Mouse (Mus musculus) kidney, adult 8-10 months (tissue): Measurements from ENCODE around the gene Acod1.

Experiments
- DNase-seq, 2 experiments: peaks; one replicate each; pipeline ENCODE4 v3.0.0; 2022

Acod1 gene

DNA sequence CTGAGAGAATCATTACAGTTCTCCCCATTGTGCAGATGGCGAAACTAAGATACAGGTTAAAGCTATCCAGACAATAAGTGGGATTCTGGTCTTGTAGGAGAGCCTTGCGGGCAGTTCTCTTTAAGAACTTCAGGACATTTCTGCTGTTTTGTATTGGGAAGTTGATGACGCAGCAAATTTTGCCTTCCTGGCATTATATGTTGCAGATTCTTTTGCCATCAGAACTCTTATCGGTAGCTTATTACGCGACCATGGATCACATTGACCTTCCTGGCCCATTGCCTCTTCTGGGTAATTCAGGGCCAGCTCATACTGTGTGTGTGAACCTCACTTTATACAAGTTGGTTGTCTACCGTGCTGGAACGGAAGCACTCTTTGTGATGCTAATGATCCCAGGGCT is 27.0 kb downstream of the Acod1 start:
- no peak for DNase-seq

DNA sequence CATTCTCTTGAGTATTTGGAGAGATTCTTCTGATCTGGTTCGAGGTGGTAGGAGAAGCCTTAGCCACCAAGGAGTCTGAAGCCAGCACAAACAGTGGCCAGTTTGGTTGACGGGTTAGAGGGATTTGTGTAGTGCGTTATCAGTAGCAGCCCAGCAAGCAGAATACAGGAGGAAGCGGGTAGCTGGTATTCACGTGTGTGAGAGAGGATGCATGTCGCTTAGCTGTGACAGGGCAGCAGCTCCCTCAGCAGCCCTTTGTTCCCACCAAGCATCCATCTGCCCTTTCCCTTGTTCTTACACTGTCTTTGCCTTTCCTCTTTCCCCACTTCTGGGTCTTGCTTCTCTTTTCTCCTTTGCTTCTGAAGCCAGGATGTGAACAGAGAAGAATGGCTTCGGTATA is 28.4 kb downstream of the Acod1 start:
- no peak for DNase-seq

DNA sequence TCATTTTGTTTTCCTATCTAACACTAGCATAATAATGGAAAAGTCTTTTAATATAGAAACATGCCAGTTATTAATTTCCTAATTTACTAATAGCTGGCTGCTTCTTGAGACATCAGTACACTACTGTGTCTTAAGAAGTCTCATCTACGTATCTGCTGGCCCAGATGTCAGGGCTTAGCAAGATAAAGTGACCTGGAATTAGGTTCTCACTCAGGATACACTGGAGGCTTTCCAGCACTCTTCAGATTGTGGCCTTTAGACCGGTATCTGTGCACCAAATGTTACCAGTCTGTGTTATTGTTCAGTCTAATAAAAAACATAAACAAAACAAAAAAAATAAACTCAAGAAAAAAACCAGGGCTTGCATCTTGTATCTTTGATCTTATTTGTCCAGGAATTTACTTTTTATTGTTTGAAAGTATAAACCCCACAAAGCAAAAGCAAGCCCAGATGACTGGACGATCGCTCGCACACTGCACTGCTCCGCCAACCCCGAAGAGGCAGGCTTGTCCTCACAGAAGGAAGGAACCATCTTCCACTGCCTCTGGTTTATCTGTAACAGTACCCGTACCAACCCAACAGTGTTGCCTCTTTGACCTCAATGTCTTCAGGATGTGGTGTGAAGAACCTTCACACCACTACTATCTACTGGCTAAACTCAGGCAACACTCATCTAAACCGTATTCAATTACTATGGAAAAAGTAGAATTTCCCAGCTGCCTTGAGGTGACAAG is 30.7 kb downstream of the Acod1 start:
- no peak for DNase-seq

DNA sequence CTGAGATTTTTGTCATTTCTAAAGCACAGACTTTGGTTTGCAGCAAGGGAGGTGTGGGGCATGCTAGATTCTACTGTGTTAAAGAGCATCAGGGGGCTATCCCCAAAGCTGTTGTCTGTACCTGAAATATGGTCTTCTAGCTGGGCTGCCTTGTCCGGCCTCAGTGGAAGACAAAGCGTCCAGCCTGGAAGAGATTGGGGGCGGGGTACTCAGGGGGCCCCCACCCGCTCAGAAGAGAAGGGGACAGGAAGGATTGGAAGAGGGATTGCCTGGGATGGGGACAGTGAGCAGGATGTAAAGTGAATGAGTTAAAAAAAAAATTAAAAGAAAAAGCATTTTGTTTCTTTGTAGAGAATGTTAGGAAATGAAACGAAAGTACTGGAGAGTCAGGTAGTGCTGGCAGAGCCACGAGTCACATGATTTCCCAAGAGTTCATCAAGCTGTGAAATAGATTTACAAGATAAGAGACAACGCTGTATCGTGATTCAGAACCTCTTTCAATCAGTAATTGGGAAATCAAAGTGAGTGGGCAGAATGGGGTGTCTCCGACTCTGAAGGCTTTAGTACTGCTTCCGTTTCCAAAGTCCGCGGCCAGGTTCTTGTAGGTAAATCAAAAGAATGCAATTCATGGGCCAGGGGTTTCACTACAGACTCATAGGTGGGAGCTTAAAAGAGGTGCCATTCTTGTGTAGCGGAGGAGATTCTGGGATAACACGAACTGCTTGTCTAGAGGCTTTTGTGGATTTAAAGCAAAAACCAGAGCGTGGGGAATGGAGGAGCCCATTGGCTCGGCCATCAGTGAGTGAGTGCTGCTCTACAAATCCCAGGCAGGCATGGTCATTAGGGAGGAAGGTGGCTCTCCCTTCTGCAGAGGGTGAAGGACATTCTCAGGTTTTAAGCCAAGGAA is 31.5 kb downstream of the Acod1 start:
- DNase-seq, result no peak

DNA sequence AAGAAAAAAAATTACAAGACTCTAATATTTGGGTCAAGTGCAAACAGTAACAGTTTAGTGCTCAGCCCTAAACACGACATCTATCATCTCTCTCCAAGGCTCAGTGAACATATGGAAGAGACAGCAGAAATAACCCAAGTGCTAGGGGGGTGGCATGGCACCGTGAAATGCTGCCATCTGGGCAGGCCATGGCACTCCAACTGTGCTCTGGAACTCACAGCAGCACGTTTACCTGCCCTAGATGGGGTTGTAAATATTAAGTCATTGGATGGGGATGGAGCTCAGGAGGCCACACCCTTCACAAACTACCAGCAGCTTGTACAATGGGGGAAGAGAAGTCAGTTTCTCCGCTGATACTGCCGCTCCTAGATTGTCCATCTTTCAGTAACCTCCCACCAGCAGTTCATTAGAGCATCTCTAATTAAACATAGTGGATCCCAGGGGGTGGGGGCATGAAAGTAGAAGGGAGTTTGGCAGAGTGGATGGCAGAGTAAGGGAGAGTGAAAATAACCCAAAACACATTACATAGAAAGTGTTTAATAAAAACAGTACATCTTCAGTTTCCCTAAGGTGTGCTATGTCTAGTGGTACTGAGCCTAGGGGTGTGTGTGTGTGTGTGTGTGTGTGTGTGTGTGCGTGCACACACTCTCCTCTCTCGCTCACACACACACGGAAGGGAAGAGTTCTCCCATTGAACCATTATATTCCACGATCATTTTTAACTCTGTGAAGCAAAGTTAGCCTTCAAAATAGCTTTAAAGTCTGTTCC is 32.6 kb downstream of the Acod1 start:
- no peak for DNase-seq

- no peak for DNase-seq
These were observed 39.2 kb downstream of the Acod1 start for GRCm38 (mm10) chr14:103085840-103086533.

- DNase-seq, result no peak
These were observed 40.0 kb downstream of the Acod1 start for GRCm38 (mm10) chr14:103086671-103087324.

DNA sequence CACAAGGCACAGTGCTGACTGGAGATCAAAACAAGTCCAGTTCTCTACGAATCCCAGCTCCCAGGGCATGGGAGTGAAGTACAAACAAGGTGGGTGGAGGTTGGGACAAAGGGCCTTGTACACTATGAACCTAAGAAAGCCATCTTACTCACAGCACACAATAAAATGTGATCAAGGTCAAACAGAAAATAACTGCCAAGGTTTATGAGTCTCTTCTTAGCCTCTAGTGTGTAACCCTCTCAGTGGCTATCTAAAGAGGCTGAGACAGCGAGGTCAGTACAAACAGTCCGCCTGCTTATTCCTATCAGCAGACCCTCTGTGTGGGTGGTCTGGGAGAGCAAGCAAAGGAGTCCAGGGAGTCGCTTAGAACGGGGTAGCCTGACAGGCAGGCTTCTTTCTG is 41.1 kb downstream of the Acod1 start:
- DNase-seq, result no peak

DNA sequence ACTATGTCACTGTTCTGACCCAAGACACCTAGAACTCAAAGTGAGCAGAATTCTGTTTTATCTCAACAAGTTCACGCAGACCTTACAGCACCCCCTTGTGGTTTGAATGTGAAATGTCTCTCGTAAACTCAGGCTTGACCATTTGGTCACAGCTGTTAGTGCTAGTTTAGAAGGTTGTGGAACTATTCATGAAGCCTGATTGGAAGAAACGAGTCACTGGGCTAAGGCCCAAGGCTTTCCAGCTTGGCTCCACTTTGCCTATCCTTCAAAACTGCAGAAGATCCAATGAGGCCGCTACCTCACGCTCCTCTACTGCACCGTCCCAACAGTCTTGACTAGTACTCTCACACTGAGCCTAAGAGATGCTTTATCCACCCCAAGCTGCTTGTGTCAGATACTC is 41.8 kb downstream of the Acod1 start:
- DNase-seq, result peak; percentile 47 to 59

DNA sequence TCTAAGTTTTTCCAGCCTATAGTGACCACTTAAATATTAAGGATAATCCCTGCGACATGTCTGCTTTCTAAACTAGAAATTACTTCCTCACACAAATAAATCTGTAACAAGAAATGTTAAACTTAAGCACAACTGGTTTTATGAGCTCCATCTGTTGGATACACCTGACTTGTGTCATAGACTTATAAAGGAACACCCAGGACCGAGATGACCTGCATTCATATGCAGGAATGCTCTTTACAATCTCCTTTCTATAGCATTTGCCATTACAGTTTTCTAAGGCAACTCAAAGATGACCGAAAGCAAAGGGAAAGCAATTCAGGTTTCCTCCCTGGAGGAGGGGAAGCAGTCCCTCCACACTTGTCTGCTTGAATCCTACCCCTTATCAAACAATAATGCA is 46.5 kb downstream of the Acod1 start:
- no peak for DNase-seq

- DNase-seq, result no peak
These were observed 46.9 kb downstream of the Acod1 start for GRCm38 (mm10) chr14:103093670-103094069.

GRCm38 (mm10) chr14:103095036-103095435 is 48.3 kb downstream of the Acod1 start:
- DNase-seq, result no peak

DNA sequence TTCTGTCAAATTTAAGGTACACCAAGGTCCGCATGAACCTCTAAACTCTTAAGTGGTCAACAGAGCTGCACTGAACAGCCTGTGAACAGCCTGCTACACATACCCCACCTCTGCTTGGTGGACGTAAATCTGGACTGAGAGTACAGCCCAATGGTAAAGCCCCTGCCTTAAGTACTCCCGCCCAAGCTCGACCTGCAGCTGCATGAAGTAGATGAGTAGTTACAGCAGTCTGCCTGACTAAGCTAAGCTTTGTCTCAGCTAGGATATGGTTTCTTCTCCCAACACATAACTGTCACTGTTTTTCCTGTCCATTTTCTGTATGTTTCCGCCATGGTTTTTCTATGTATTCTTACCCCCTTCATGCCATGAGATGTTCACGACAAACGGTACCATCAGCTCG is 49.0 kb downstream of the Acod1 start:
- DNase-seq, result no peak

GRCm38 (mm10) chr14:103096621-103097020 is 49.8 kb downstream of the Acod1 start:
- no peak for DNase-seq

GRCm38 (mm10) chr14:103098213-103098586 is 51.4 kb downstream of the Acod1 start:
- DNase-seq, result no peak

DNA sequence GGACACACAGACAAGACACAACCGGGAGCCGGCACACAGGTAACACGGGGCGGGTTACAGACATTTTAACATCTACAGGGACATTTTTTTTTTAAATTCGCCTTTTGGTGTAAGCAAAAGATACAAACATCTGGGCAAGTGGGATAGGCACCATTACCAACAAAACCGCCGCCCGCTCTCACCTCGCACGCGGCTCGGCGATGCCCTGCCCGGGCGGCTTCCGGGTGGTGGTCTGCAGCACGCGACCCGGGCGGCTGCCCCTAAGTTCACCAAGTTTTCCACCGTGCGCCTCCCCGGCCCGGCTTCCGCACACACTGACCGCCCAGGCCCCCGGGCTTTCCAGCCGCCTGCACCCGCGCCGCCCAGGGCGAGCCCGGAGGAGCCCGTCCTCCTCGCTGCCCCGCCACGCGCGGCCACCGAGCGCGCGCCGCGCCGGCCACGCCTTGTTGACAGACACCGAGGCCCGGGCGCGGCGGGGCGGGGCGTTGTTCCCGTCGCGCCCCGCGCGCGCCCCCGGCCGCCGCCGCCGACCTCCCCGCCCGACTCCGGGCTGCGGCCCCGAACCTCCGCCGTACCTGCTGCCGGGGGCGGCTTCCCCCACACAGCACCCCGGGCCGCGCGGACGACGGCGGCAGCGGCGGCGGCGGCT is 51.9 kb downstream of the Acod1 start:
- DNase-seq, result peak; percentile 80 to 81

- DNase-seq, result peak; percentile 96 to 98
These were observed 52.6 kb downstream of the Acod1 start, which contains the start of gene Fbxl3 for GRCm38 (mm10) chr14:103099238-103099933. Gene Fbxl3, minus strand, starts transcription at chr14:103099566.

- no peak for DNase-seq
These were observed 53.5 kb downstream of the Acod1 start for GRCm38 (mm10) chr14:103100296-103100695.

GRCm38 (mm10) chr14:103101171-103101570 is 54.4 kb downstream of the Acod1 start:
- no peak for DNase-seq

DNA sequence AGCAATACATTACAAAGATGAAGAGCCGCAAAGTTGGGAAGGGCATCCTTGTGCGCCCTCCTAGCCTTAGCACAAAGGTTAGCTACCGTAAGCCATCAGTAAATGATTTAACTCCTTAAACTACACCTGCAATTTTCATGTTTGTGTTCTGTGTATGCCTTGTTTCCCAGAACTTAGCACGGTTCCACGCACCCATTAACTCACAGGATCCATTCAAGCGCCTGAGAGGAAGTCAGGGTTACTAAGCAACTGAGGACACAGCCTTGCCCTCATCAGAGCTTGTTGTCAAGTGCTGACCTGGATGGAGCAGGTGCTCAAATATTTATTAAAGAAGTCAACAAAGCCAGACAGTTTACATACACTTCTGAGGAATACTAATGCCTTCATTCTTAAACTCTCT is 55.5 kb downstream of the Acod1 start:
- peak; percentile 72 to 83 for DNase-seq
